Mouse (Mus musculus) activated CD4-positive, CD25-positive, alpha-beta regulatory T cell, adult 4 months (primary cell): Measurements from ENCODE around the gene Ipmk. TPM values are rescaled to one million over a fixed set of nuclear protein-coding genes. Genes with fewer than 3 reads are reported as not detected.
"Not testable (repeated sequence)": the region's sequence is repeated elsewhere in the genome, so short reads cannot be mapped to it uniquely, and the experiment has no call there.

Source experiments
- ATAC-seq: one replicate; pipeline ENCODE4 v1.8.0; 2017
- polyA plus RNA-seq, 2 experiments: library from polyadenylated mRNA; unstranded; fragments of 100-300 nt; shearing (Covaris generic); gene quantifications; one replicate each; pipeline ENCODE4 v1.2.1; 2017

Gene Ipmk
- polyA plus RNA-seq, 2 experiments from 2014 or later = 2.8 to 3.1 TPM

GRCm38 (mm10) chr10:71373706-71374105 is 26.1 kb downstream of the Ipmk start:
- no peak for ATAC-seq

- no peak for ATAC-seq
Observed at GRCm38 (mm10) chr10:71376014-71376413, 28.5 kb downstream of the Ipmk start.

- no peak for ATAC-seq
Observed at GRCm38 (mm10) chr10:71380406-71380805, 32.8 kb downstream of the Ipmk start.

GRCm38 (mm10) chr10:71381471-71382033 is 34.0 kb downstream of the Ipmk start:
- ATAC-seq = no peak

GRCm38 (mm10) chr10:71382109-71382508 is 34.5 kb downstream of the Ipmk start:
- ATAC-seq = no peak

- ATAC-seq = no peak
Observed at GRCm38 (mm10) chr10:71382858-71383551, 35.4 kb downstream of the Ipmk start.

GRCm38 (mm10) chr10:71383552-71383924 is 36.0 kb downstream of the Ipmk start:
- ATAC-seq = not testable (repeated sequence)

- ATAC-seq = no peak
Observed at GRCm38 (mm10) chr10:71384159-71385044, 36.8 kb downstream of the Ipmk start.

GRCm38 (mm10) chr10:71389311-71389710 is 41.7 kb downstream of the Ipmk start:
- no peak for ATAC-seq

- no peak for ATAC-seq
Observed at GRCm38 (mm10) chr10:71398383-71399145, 51.0 kb downstream of the Ipmk start.

GRCm38 (mm10) chr10:71399399-71399798 is 51.8 kb downstream of the Ipmk start:
- peak; percentile 70 for ATAC-seq

GRCm38 (mm10) chr10:71399987-71400386 is 52.4 kb downstream of the Ipmk start:
- peak; percentile 58 for ATAC-seq

GRCm38 (mm10) chr10:71400818-71401646 is 53.5 kb downstream of the Ipmk start:
- ATAC-seq = peak; percentile 51

GRCm38 (mm10) chr10:71403638-71404037 is 56.1 kb downstream of the Ipmk start:
- ATAC-seq = no peak

- no peak for ATAC-seq
Observed at GRCm38 (mm10) chr10:71405523-71406217, 58.1 kb downstream of the Ipmk start.

GRCm38 (mm10) chr10:71409948-71410347 is 62.4 kb downstream of the Ipmk start:
- ATAC-seq = no peak

GRCm38 (mm10) chr10:71413401-71413800 is 65.8 kb downstream of the Ipmk start:
- no peak for ATAC-seq

- no peak for ATAC-seq
Observed at GRCm38 (mm10) chr10:71421531-71421930, 74.0 kb downstream of the Ipmk start.

- no peak for ATAC-seq
Observed at GRCm38 (mm10) chr10:71422047-71423037, 74.8 kb downstream of the Ipmk start.

GRCm38 (mm10) chr10:71426740-71427139 is 79.2 kb downstream of the Ipmk start:
- no peak for ATAC-seq
